ENCODE assay signal across 12 mouse cellular contexts in the genomic region with DNA sequence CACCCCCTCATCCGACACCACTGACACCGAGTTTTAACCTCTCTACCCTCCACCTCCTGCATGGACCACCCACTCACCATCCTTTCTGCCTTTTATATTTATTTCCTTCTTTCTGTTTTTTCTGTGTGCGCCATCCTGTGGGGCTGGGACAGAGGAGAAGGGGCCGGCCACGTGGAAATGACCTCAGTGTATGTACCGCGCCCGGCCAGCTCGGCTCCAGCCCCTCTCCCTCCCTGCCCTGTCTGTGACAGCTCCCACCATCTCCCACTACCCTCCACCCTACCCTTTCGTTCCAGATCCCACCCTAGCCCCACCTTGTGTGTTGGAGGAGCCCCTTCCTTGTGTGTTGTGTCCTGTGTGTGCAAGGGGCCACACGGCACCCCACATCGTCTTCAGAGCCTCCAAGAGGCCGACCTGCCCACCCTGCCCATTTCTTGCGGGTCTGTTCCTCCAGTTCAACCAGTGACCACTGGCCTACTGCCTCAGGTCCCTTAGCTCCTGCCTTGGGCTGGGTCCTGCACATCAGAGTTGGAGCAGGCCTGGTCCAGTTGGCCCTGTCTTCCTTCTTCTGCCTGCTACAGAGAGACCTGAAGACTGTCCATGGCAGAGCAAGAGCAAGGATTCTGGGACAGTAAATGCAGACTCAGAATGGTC. TPM values are rescaled to one million over a fixed set of nuclear protein-coding genes. Genes with fewer than 3 reads are reported as not detected.
A peak's percentile ranks its signal among the peaks of the same experiment; 100 is the strongest.
DNase-seq lines count a peak whose midpoint lies in the region; ATAC-seq lines count a peak whose summit lies in the region.
"Had no signal": no experiment of that assay in that cellular context is flagged by ENCODE, and none has a peak within 500 bp of the region (broad histone marks: within the 10 kb centered on the region; RNA-seq: fewer than 3 reads in every experiment).

No protein-coding gene starts in this region.

- ATAC-seq in heart, embryonic 14.5 days (ENCODE audit: insufficient number of reproducible peaks, insufficient read depth, low FRiP score, low read depth) = no peak
- ATAC-seq in forebrain, embryonic 12.5 days (ENCODE audit: low FRiP score) = no peak
- no peak for ATAC-seq in limb, embryonic 13.5 days (ENCODE audit: low FRiP score, low read depth)
- ATAC-seq in liver, embryonic 11.5 days (replicated peaks; ENCODE audit: low FRiP score) = no peak
- ATAC-seq: activated CD4-positive, CD25-positive, alpha-beta regulatory T cell, adult 4 months; liver, postnatal 0 days had no signal

- peaks cover 22 to 29% of the 10 kb centered on the region in 2 experiments for H3K4me1 ChIP-seq in heart, embryonic 14.5 days (ENCODE audit: control insufficient read depth in 2 of 2, insufficient read depth in 2 of 2, low read length in 2 of 2)
- peaks cover 7% of the 10 kb centered on the region; the same call in 1 of the 2 replicates for H3K4me1 ChIP-seq in brown adipose tissue, adult 24 weeks (ENCODE audit: control insufficient read depth, insufficient read depth, insufficient read length, low read length)
- H3K4me1 ChIP-seq in forebrain, embryonic 12.5 days = peaks cover 41% of the 10 kb centered on the region
- peaks cover 46% of the 10 kb centered on the region for H3K4me1 ChIP-seq in limb, embryonic 13.5 days
- H3K4me1 ChIP-seq in liver, embryonic 11.5 days (replicated peaks; ENCODE audit: control insufficient read depth, insufficient read depth, low read length) = no peaks in the 10 kb centered on the region; the same call in none of the 2 replicates

- no peaks in the 10 kb centered on the region for H3K36me3 ChIP-seq in heart, embryonic 14.5 days (ENCODE audit: control insufficient read depth, insufficient read depth, low read length)
- H3K36me3 ChIP-seq in forebrain, embryonic 12.5 days (replicated peaks) = no peaks in the 10 kb centered on the region
- H3K36me3 ChIP-seq in limb, embryonic 13.5 days = no peaks in the 10 kb centered on the region
- no peaks in the 10 kb centered on the region for H3K36me3 ChIP-seq in liver, embryonic 11.5 days (ENCODE audit: control insufficient read depth, insufficient read depth, low read length)

- H3K4me2 ChIP-seq in heart, embryonic 14.5 days (ENCODE audit: low read length) = no peak overlapping the region
- no peak overlapping the region for H3K4me2 ChIP-seq in forebrain, embryonic 12.5 days
- no peak overlapping the region for H3K4me2 ChIP-seq in limb, embryonic 13.5 days (replicated peaks)
- no peak overlapping the region for H3K4me2 ChIP-seq in liver, embryonic 11.5 days

- no peak for DNase-seq in heart, postnatal 25 days (ENCODE audit: low spot score)
- no peak for DNase-seq in liver, embryonic 11.5 days (ENCODE audit: low spot score)
- DNase-seq in urinary bladder, postnatal 36 days (ENCODE audit: low spot score in 2 of 2) = no peak
- DNase-seq in right cerebral cortex, adult 2 months (ENCODE audit: low spot score in 2 of 2) = no peak
- DNase-seq: liver, postnatal 0 days; spleen, adult 18-20 months; thymus, postnatal 36 days had no signal

- WGBS in heart, embryonic 14.5 days = 71% methylated on average over 14 of the region's 14 CpGs
- WGBS in forebrain, embryonic 12.5 days = 69% methylated on average over 14 of the region's 14 CpGs
- WGBS in limb, embryonic 13.5 days = 67% methylated on average over 14 of the region's 14 CpGs
- WGBS in liver, embryonic 11.5 days = 74% methylated on average over 14 of the region's 14 CpGs

- no peak overlapping the region for H3K4me3 ChIP-seq in heart, embryonic 14.5 days (ENCODE audit: control insufficient read depth in 1 of 2, insufficient read depth in 1 of 2, low read depth in 1 of 2, low read length in 2 of 2)
- no peak overlapping the region for H3K4me3 ChIP-seq in brown adipose tissue, adult 24 weeks (ENCODE audit: insufficient read depth, low read depth, low read length)
- H3K4me3 ChIP-seq in forebrain, embryonic 12.5 days (replicated peaks) = no peak overlapping the region
- no peak overlapping the region for H3K4me3 ChIP-seq in limb, embryonic 13.5 days
- H3K4me3 ChIP-seq in liver, embryonic 11.5 days (ENCODE audit: low read depth, low read length) = no peak overlapping the region

- intact Hi-C loops in heart, postnatal 25 days (cut with DNase I) = loop anchor here (5.0 kb wide), 2 partner anchors 43 to 52 kb away; a partner anchor contains a TSS

- H3K9me3 ChIP-seq in heart, embryonic 14.5 days (ENCODE audit: control insufficient read depth, low read length) = no peaks in the 10 kb centered on the region
- H3K9me3 ChIP-seq in forebrain, embryonic 12.5 days = no peaks in the 10 kb centered on the region
- no peaks in the 10 kb centered on the region; the same call in 1 of the 2 replicates for H3K9me3 ChIP-seq in limb, embryonic 13.5 days
- no peaks in the 10 kb centered on the region for H3K9me3 ChIP-seq in liver, embryonic 11.5 days (ENCODE audit: control insufficient read depth, low read length)

- no peaks in the 10 kb centered on the region for H3K27me3 ChIP-seq in heart, embryonic 14.5 days (ENCODE audit: control insufficient read depth, insufficient read depth, low read length)
- no peaks in the 10 kb centered on the region for H3K27me3 ChIP-seq in forebrain, embryonic 12.5 days
- no peaks in the 10 kb centered on the region for H3K27me3 ChIP-seq in limb, embryonic 13.5 days
- no peaks in the 10 kb centered on the region for H3K27me3 ChIP-seq in liver, embryonic 11.5 days (replicated peaks; ENCODE audit: control insufficient read depth, insufficient read depth, low read length)

- H3K9ac ChIP-seq in heart, embryonic 14.5 days (ENCODE audit: low read length) = peak overlapping the region; percentile 21; the same call in 1 of the 2 replicates
- H3K9ac ChIP-seq in forebrain, embryonic 12.5 days = 0 out of 2 replicates have a peak overlapping the region, but pooled peaks have one; percentile 5
- H3K9ac ChIP-seq in limb, embryonic 13.5 days = peak overlapping the region; percentile 53
- H3K9ac ChIP-seq in liver, embryonic 11.5 days (ENCODE audit: low read depth, low read length) = no peak overlapping the region
- H3K9ac ChIP-seq: liver, postnatal 0 days had no signal

- H3K27ac ChIP-seq in heart, embryonic 14.5 days (replicated peaks in 1 of 2; ENCODE audit: control insufficient read depth in 1 of 2, insufficient read depth in 1 of 2, low read depth in 2 of 2, low read length in 2 of 2) = no peak overlapping the region
- H3K27ac ChIP-seq in brown adipose tissue, adult 24 weeks (replicated peaks; ENCODE audit: low read depth, low read length) = peak overlapping the region; percentile 64
- peak overlapping the region; percentile 72 for H3K27ac ChIP-seq in forebrain, embryonic 12.5 days
- peak overlapping the region; percentile 48; the same call in 1 of the 2 replicates for H3K27ac ChIP-seq in limb, embryonic 13.5 days
- no peak overlapping the region for H3K27ac ChIP-seq in liver, embryonic 11.5 days (ENCODE audit: low read depth, low read length)

RNA-seq across cellular contexts. Expression of a gene that starts 27.1 kb away (rescaled TPM):
- 36.4 and 43.8 TPM in 2 replicates for polyA plus RNA-seq in heart, embryonic 14.5 days (2014; fragmentation: Nextera tagmentation; extraction: Ambion mirVana)
- total RNA-seq in heart, postnatal 25 days (2021) = 10 to 100 TPM; 14.3 to 18.3 TPM
- 17.2 and 62.3 TPM in 2 replicates for polyA plus RNA-seq in brown adipose tissue, adult 24 weeks (2012; ENCODE audit: insufficient read depth, insufficient read length, missing spikeins)
- polyA plus RNA-seq in forebrain, embryonic 12.5 days (2016; fragmentation: Nextera tagmentation; extraction: Ambion mirVana) = 53.7 and 62.2 TPM in 2 replicates
- 71.9 and 73.0 TPM in 2 replicates for polyA plus RNA-seq in limb, embryonic 13.5 days (2015; fragmentation: Nextera tagmentation; extraction: Ambion mirVana)
- 46.5 and 50.1 TPM in 2 replicates for polyA plus RNA-seq in liver, embryonic 11.5 days (2014; fragmentation: Nextera tagmentation; extraction: Ambion mirVana)

RNA-seq across cellular contexts. Expression of a gene that starts 50.6 kb away (rescaled TPM):
- 46.1 and 50.0 TPM in 2 replicates for polyA plus RNA-seq in heart, embryonic 14.5 days (2014; fragmentation: Nextera tagmentation; extraction: Ambion mirVana)
- 10 to 100 TPM; 32.6 to 37.6 TPM for total RNA-seq in heart, postnatal 25 days (2021)
- 25.1 and 33.4 TPM in 2 replicates for polyA plus RNA-seq in brown adipose tissue, adult 24 weeks (2012; ENCODE audit: insufficient read depth, insufficient read length, missing spikeins)
- 55.4 and 59.6 TPM in 2 replicates for polyA plus RNA-seq in forebrain, embryonic 12.5 days (2016; fragmentation: Nextera tagmentation; extraction: Ambion mirVana)
- 70.8 and 72.7 TPM in 2 replicates for polyA plus RNA-seq in limb, embryonic 13.5 days (2015; fragmentation: Nextera tagmentation; extraction: Ambion mirVana)
- 94.1 and 95.6 TPM in 2 replicates for polyA plus RNA-seq in liver, embryonic 11.5 days (2014; fragmentation: Nextera tagmentation; extraction: Ambion mirVana)

RNA-seq across cellular contexts. Expression of a gene that starts 52.1 kb away (rescaled TPM):
- 15.1 and 17.4 TPM in 2 replicates for polyA plus RNA-seq in heart, embryonic 14.5 days (2014; fragmentation: Nextera tagmentation; extraction: Ambion mirVana)
- total RNA-seq in heart, postnatal 25 days (2021) = 10 to 100 TPM; 32.0 to 32.6 TPM
- polyA plus RNA-seq in brown adipose tissue, adult 24 weeks (2012; ENCODE audit: insufficient read depth, insufficient read length, missing spikeins) = 19.0 and 22.9 TPM in 2 replicates
- 22.8 and 26.6 TPM in 2 replicates for polyA plus RNA-seq in forebrain, embryonic 12.5 days (2016; fragmentation: Nextera tagmentation; extraction: Ambion mirVana)
- polyA plus RNA-seq in limb, embryonic 13.5 days (2015; fragmentation: Nextera tagmentation; extraction: Ambion mirVana) = 15.0 and 15.2 TPM in 2 replicates
- 23.0 and 25.2 TPM in 2 replicates for polyA plus RNA-seq in liver, embryonic 11.5 days (2014; fragmentation: Nextera tagmentation; extraction: Ambion mirVana)

Comparison
In these comparisons a context has a peak if more than half of its experiments do, and no peak if none do; other contexts are left out.
1. H3K27ac ChIP-seq: peak in brown adipose tissue, adult 24 weeks (single experiment), forebrain, embryonic 12.5 days (single experiment) and limb, embryonic 13.5 days (single experiment); none in heart, embryonic 14.5 days (0 of 2) and liver, embryonic 11.5 days (single experiment).